Mouse (Mus musculus): ENCODE measurements around the gene Eif4g3.

GRCm38 (mm10) chr4:138216891-138217392 lies 224.1 kb downstream of the Eif4g3 start:
- TF ChIP-seq CTCF (IDR thresholded peaks at IDR 0.05; ENCODE audit: insufficient read depth, low read depth, low read length) (no peak), POLR2A (IDR thresholded peaks at IDR 0.05; ENCODE audit: insufficient read depth, low read depth, low read length) (peak; percentile 41; the same call in 1 of the 2 replicates)
